Mouse (Mus musculus) B cell, adult 2 months (primary cell): ENCODE data around the gene Ccdc62.
A peak's percentile ranks its signal among the peaks of the same experiment; 100 is the strongest.

ENCODE experiments used
- DNase-seq, 2 experiments: peaks; one replicate each; pipeline ENCODE4 v3.0.0; 2022

Ccdc62 gene

DNA sequence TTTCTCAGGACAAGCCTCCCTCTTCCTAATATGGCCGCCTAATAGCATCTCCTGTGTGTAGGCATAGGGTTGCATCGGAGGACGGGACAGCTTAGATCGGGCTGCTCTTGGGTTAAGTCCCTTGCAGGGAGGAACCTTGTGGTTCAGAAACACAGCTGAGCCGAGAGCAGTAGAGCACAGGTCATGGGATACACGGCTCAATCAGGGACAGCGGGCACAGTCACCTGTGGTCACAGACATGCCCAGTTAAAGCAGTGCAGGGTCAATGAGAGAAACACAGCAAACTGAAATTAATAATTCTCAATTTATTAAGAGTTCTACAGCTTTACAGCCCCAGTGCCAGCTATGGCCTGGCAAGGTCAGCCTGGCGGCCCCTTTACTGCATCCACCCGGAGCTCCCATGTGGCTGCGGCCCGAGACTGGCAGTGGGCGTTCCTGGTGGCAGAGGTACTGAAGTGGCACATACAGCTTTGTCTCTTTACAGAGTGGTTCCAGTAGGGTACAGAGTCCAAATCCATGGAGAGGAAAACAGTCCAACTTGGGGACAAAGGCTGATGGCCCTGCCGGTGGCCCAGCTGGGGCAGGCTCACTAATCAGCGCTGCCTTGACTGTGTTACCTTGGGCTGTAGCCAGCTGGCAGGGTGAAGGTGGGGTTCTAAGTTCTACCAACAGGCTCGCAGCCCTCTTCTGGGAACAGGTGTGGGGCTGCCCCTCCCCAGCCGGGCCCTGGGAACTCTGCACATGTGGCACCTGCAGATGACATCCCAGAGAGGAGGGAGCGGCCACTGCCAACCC, 74.1 kb downstream of the Ccdc62 start:
- no peak for DNase-seq

DNA sequence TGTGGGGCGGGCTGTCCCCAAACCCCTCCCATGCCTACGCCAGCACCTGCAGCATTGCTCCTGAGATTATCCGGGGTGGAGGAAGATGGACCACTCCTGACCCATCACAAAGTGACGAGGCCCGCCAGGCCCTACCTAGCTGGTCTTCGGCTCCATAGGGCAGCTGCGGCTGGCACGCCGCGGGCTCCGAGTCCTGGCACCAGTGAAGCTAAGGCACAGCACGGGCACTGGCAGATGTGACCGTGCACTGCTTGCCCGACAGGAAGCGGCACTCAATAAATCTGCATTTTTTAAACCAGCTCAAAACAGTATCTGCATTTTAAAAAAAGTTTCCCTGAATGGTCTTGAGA, 74.6 kb downstream of the Ccdc62 start:
- no peak for DNase-seq

DNA sequence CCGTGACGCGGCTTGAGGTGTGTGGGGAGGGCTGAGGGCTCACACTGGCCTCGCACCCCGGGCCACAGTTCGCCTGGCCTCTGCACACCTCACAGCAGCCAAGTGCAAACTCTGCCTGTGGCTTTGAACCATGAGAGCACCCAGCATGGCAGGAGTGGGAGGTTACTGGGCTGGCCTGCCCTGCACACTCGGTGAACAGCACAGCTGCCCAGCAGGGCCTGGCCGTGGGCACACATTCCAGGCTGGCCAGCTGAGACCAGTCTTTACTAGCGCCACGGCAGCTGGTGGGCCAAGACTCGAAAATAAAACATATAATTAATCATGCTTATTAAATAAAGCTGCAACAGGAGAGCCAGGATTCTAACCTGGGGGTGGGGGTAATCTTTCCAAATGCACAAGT, 75.1 kb downstream of the Ccdc62 start:
- no peak for DNase-seq

DNA sequence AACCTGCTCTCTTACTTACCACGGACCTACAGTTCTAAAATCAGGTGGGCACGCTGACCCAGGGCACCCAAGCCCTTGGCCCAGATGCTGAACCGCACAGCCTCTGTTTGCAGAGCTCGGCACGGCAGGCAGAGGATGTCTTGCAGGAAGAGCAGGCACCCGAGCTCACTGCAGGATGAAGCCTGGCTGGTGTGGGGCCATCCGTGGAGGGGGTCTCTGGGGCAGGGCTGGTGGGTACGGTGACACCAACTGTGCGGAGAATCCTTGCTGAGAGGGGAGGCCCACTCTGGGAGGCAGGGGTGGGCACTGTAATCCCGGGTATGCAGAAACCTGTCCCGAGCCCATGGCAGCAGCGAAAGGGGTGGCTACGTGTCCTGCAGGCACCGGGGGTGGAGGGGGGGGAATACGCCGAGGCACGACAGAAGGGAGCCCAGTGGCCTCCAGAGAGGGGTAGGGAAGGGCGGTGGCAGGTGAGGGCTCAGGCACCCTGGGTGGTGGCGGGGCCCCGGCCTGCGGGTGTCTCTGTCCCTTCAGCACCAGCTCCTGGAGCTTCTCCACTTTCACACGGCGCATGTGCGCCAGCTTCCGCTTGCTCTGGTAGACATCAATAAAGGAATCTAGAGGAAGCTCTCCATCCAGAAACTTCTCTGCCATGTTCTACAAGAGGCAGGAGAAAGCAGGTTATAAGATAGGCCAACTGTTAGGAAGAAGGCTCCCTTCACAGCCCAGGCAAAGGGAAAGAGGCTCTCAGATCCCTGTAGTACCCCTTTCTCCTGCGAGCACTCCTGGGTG, 75.8 kb downstream of the Ccdc62 start:
- no peak for DNase-seq

DNA sequence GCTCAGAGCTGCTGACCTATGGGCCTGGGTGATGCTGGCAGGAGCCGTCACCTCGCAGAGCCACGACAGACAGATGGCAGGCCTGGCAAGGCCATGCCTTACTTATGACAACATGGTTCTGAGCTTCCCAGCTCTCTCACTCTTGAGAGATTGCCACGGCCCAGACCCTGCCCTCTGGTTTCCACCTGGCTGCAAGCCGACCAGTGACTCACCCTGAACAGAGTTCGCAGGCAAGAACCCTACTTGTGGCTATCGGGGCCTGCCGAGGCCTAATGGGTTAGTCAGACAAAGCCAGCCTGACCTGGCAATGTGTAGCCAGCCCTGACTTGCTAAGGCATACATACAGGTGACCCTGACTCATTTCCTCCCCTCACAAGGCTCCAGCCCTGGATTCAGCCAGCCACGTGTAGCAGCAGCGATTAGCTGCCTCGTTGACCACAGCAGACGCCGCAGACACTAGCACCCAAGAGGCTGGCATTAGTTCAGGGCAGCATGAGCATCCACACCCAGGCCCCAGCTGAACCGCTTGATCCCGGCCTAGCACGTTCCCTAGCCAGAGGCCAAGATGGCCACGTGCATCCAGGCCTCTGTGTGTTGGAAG, 76.5 kb downstream of the Ccdc62 start:
- no peak for DNase-seq

DNA sequence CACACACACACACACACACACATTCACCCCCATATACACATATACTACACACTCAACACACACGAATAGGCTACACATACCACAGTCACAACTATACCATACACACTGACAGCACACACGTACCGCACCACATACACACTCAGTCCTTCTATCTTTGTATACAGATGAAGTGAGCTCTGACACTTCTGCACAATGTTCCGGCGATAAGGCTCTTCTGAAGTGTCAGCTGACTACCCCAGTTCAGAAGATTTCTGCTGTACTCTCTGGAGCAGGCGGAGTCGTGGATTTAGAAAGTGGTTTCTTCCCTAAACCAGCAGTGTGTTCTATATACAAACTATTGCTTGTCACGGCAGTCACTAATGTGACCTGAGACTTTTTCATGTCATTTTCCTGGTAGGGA, 79.6 kb downstream of the Ccdc62 start:
- DNase-seq, result no peak

DNA sequence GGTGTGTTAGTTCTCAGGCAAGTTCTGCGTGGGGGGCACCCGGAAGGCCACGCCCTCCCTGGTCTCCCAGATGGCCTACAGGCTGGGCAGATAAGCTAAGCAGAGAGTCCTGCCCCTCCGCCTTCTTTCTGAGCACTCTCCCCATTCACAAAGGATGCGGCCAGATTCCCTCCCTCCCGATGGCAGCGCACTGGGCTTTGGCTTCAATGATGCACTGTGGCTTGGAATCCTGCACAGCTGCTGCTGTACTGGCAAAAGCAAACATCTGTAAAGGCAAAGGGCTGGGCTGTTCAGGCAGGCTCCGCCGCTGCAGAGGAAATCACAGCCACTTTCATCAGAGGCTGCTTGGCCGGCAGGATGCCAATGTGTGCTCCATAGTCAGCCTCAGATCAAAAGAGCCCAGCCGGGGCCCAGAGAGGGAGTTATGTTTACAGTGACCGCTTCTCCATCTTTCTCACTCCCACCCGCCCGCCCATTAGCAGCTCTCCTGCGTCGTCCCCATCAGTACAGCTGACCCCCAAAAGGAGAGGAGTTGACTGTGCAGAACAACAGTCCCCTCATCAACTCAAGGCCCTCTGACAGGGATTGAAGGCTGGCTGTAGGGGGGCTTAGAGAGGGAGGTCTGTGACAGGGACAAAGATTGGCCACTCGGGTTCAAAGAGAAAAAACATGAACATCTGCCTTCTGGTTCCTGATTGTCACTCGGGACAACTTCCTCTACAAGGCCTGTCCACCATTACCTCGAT, 80.6 kb downstream of the Ccdc62 start:
- no peak for DNase-seq

DNA sequence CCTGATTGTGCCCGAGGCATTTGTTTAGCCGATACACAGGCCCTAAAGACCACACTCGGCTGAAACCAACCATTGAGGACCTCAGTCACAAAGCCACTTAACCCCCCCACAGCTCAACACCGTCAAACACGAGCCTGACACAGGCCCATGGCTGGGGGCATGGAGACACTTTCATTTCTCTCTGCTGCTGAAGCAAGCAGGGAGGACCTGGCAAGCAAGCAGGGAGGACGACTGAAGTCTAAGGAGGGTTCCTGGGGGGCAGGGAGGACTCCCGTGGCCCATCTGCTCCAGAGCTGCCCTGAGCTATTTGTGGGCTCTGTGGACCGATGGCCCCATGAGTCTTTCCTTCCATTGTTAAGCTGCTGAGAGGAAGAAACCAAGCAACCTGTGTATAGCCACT, 81.4 kb downstream of the Ccdc62 start:
- peak; percentile 58 to 60 for DNase-seq

DNA sequence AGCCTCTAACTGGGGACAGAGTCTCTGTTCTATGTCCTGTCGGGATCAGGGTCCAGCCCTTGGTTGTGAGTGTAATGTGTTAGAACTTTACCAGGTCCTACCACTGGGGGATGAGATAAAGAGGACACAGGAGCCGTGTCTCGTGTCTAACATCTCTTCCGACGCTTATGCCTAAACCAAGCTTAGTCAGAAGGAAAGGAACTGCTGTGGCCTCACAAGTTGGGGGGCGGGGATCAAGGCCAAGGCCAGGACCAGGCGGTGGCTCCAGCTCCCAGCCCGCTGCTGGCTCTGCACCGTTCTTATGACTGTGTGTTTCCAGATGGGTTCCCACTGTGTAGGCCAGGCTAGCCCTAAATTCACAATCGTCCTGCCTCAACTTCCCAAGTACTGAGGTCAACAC, 82.4 kb downstream of the Ccdc62 start:
- DNase-seq, result no peak

DNA sequence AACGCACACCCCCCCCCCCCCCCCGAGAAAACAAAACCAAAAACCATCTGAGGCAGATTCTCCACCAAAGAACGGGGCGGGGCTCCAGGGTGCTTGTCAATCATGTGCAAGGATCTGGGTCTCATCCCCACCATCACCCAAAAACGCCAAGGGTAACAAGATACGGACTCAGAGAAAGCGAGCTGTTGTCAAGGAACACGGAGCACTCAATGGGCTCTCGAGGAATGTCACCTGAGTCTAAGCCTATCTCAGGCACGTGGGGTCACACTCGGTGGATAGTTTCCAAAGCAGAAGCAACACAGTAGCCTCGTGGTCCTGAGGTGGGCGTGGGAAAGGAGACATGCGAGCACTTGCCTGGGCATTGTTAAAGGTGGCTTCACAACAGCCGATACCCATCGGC, 83.3 kb downstream of the Ccdc62 start:
- DNase-seq, result peak; percentile 58 to 61

DNA sequence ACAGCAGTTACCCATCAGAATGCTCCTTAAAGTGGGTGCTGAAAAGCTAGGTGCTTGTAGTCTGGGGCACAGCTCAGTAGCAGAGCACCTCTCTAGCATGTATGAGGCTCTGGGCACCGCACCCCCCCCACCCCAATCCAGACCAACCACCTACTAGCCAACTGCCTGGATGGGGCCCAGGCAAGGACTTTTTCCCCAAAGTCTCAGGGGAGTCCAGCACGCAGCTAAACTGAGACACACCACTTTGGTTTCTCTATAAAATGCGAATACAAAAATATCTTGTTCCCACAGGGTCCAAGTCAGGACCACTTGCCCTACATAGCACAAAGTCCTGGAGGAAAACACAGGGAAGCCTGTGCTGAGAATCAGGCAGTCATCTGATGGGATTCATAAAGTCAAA, 83.7 kb downstream of the Ccdc62 start:
- DNase-seq, result no peak

DNA sequence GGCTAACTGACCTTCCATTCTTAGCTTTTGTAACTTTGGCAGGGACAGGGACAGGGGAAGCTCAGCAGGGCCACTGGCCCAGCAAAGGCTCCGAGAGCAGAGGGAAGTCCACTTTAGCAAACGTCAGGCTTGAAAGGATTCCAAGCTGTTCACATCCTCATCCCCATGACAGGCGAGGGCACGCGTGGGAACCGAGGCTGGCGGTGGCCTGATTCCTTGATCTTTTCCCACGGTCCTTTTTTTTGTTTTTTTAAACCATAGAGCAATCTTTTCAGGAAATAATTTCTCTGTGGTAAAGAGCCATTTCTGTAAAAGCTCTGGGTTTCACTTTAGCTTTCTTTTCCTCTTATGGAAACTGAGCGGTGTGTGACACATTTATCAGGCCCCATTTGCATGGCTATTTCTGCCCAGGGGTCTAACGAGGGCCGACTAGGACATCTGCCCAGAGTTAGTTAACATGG, 84.3 kb downstream of the Ccdc62 start:
- peak; percentile 55 to 60 for DNase-seq

DNA sequence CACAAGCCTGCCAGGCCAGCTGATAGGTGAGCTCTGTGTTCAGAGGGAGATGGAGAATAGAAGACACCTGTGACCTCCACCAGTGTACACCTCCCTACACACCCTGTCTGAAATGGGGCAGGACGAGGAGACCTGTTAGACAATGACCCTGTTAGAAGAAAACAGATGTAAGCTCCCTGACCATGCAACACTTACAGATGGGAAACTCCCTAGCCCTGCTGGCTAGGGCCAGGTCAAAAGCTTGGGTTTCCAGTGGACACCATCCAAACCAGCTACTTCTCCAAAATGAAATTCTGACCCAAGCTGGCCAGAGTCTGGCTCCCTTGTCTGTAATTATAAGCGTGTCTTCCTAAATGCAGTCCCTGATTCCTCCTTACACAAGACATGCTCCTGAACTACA, 85.2 kb downstream of the Ccdc62 start:
- DNase-seq, result no peak

DNA sequence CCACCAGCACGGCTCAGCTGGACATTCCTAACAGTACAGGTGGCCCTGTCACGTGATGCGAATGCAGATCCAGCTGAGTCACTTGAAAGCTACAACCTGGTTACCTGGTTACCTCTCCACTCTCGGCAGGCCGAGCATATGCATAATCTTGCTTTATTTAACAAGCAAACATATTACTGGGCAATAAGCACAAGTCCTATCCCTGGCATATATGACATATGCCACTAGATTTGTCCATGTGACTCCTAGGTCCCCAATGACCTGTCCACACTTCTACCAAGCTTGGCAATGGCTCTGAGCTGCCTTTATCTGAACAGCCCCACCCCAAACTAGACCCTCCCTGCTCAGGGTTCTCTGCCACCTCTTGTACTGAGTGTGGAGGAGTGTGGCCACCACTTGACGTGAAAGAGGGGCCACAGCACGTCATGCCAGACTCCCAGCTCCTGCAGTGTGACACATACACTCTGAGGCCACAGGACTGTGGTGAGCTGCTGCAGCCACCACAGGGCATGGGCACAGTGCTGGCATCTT, 85.9 kb downstream of the Ccdc62 start:
- DNase-seq, result no peak

DNA sequence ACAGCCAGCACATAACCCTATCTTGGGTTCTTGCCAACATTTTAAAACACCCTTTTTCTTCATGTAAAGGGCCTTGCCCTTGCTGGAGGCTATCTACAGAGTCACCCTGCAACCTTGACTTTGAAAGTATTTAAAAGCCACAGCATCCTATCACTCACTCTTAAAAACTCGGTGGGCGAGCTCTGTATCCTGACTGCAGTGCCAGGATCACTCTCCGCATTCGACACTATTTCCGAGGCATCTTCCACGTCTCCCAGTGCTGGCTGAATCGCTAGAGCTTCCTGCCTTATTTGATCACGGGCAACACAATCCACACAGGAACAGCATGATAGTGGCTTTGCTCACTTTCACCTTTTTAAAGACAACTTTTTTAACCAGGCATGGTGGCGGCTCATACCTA, 87.5 kb downstream of the Ccdc62 start:
- no peak for DNase-seq

DNA sequence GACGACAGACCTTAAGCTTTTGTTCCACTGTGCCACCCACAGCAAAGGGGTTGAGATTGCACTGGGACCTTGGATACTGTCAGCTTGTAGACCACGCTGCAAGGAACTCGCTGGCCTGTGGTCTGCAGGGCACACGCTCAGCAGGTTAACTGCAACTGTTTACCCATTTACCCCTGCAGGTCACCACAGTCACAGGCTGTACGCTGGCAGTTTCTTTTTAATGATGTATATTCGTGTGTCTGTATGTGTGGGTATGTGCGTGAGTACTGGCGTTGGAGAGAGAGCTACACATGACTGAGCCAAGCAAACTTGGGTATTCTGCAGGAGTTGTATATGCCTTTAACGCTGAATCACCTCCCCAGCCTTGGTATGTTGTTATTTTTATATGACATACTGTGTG, 88.2 kb downstream of the Ccdc62 start:
- DNase-seq, result no peak
